ENCODE assay signal across 9 mouse cellular contexts in genomic region chr12:33967514-33967913, GRCm38 (mm10). TPM values are rescaled to one million over a fixed set of nuclear protein-coding genes. Genes with fewer than 3 reads are reported as not detected.
DNase-seq lines count a peak whose midpoint lies in the region; ATAC-seq and TF ChIP-seq lines count a peak whose summit lies in the region.
"Had no signal": no experiment of that assay in that cellular context is flagged by ENCODE, and none has a peak within 500 bp of the region (broad histone marks: within the 10 kb centered on the region; RNA-seq: fewer than 3 reads in every experiment).

No protein-coding gene starts in this region.

- no peaks in the 10 kb centered on the region for H3K36me3 ChIP-seq in testis, adult 2 months (ENCODE audit: control insufficient read depth, insufficient read depth, low read length)
- H3K36me3 ChIP-seq in limb, embryonic 12.5 days: no peaks in the 10 kb centered on the region

- TF ChIP-seq POLR2A in testis, adult 2 months (IDR thresholded peaks at IDR 0.05; ENCODE audit: control insufficient read depth, low read depth, low read length): no peak

- H3K4me2 ChIP-seq in limb, embryonic 12.5 days: peak overlapping the region; percentile 78

- peak overlapping the region; percentile 55 for H3K9ac ChIP-seq in limb, embryonic 12.5 days (replicated peaks)

- H3K27ac ChIP-seq in testis, adult 2 months (ENCODE audit: control insufficient read depth, insufficient read depth, low read depth, low read length): no peak overlapping the region
- peak overlapping the region; percentile 96 for H3K27ac ChIP-seq in limb, embryonic 12.5 days

- TF ChIP-seq CTCF in testis, adult 2 months (IDR thresholded peaks at IDR 0.05; ENCODE audit: control insufficient read depth, insufficient read depth, insufficient replicate concordance, low read depth, low read length): no peak

- H3K4me1 ChIP-seq in testis, adult 2 months (ENCODE audit: control insufficient read depth, insufficient read depth, low read length): peaks cover 7% of the 10 kb centered on the region
- peaks cover 63% of the 10 kb centered on the region for H3K4me1 ChIP-seq in limb, embryonic 12.5 days (replicated peaks)

- WGBS in limb, embryonic 12.5 days: under 1% methylated on average over 21 of the region's 21 CpGs

- H3K27me3 ChIP-seq in testis, adult 2 months (ENCODE audit: control insufficient read depth, insufficient read depth, low read length): peaks cover 1% of the 10 kb centered on the region
- peaks cover 7% of the 10 kb centered on the region; the same call in 1 of the 2 replicates for H3K27me3 ChIP-seq in limb, embryonic 12.5 days

- peak; percentile 52 for ATAC-seq in limb, embryonic 12.5 days (ENCODE audit: insufficient number of reproducible peaks, insufficient read depth, low FRiP score, low TSS enrichment, low read depth)
- ATAC-seq in megakaryocyte, adult 5-6 weeks (ENCODE audit: poor library complexity, severe bottlenecking): no peak

- DNase-seq in cerebellum, postnatal 10 days: peak; percentile 33
- DNase-seq in cerebellum, adult 11 months: no peak
- DNase-seq in testis, postnatal 14 days (ENCODE audit: low spot score): no peak
- DNase-seq in yolk sac, embryonic 10.5 days (ENCODE audit: low spot score): peak; percentile 36
- no peak for DNase-seq in thymus, postnatal 0 days (ENCODE audit: low spot score)

- H3K9me3 ChIP-seq in limb, embryonic 12.5 days: no peaks in the 10 kb centered on the region

- H3K4me3 ChIP-seq in testis, adult 2 months (ENCODE audit: control insufficient read depth, low read depth, low read length): peak overlapping the region; percentile 37
- peak overlapping the region; percentile 40 for H3K4me3 ChIP-seq in limb, embryonic 12.5 days (replicated peaks)

RNA-seq across cellular contexts. Expression of gene Twist1, which starts 10.0 kb away (rescaled TPM):
- polyA plus RNA-seq in testis, adult 2 months (2012; rRNA removed): 1.2 and 1.3 TPM in 2 replicates
- polyA plus RNA-seq in limb, embryonic 12.5 days (2016; fragmentation: Nextera tagmentation; extraction: Ambion mirVana): 64.0 and 64.8 TPM in 2 replicates
- 0.40 and 0.64 TPM in 2 replicates for polyA plus RNA-seq in thymus, postnatal 0 days (2015; fragmentation: Nextera tagmentation; extraction: Ambion mirVana)
- not detected in 2 replicates for total RNA-seq in megakaryocyte, adult 5-6 weeks (2015)
- total RNA-seq in megakaryocyte, adult 5-6 weeks (2017): not detected in 2 replicates

RNA-seq across cellular contexts. Expression of gene Ferd3l, which starts 39.3 kb away (rescaled TPM):
- polyA plus RNA-seq in testis, adult 2 months (2012; rRNA removed): not detected in 2 replicates
- not detected in 2 replicates for polyA plus RNA-seq in limb, embryonic 12.5 days (2016; fragmentation: Nextera tagmentation; extraction: Ambion mirVana)
- polyA plus RNA-seq in thymus, postnatal 0 days (2015; fragmentation: Nextera tagmentation; extraction: Ambion mirVana): not detected in 2 replicates
- not detected in 2 replicates for total RNA-seq in megakaryocyte, adult 5-6 weeks (2015)
- not detected in 2 replicates for total RNA-seq in megakaryocyte, adult 5-6 weeks (2017)
- total RNA-seq: adrenal gland, postnatal 36 days had no signal

Comparison
In these comparisons a context has a peak if more than half of its experiments do, and no peak if none do; other contexts are left out.
1. DNase-seq: peak in cerebellum, postnatal 10 days (2 of 2) and yolk sac, embryonic 10.5 days (single experiment); none in cerebellum, adult 11 months (single experiment), testis, postnatal 14 days (single experiment) and thymus, postnatal 0 days (single experiment).
2. RNA of gene Twist1, which starts 10.0 kb away (polyA plus RNA-seq): 64.0 to 64.8 TPM in limb, embryonic 12.5 days; 1.2 to 1.3 TPM in testis, adult 2 months and 0.40 to 0.64 TPM in thymus, postnatal 0 days; every median in the first group is over 10 times any median in the second.